Mouse (Mus musculus) kidney, adult 18-20 months (tissue): ENCODE data around the gene Faap20.

ENCODE experiments used
- DNase-seq: peaks from one replicate; pipeline ENCODE4 v3.0.0; 2021

Faap20 gene

DNA sequence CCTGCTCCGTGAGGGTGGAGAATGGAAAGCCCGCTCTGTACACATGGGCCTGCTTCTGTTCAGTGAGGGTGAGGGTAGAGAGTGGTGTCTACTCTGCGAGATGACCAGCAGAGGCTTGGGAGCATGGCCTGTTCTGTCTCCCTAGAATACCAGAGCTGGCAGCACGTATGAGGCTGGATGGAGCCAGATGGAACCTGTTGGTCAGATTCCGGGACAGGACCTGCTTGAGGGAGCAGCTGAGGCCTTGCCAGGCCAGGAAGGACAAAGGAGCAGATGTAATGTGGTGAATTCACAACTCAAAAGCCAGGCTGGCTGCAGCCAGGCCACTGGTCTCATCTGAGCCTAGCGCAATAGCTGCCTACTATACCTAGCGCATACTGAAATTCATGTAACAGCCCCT is 40.4 kb downstream of the Faap20 start:
- peak; percentile 29 for DNase-seq

DNA sequence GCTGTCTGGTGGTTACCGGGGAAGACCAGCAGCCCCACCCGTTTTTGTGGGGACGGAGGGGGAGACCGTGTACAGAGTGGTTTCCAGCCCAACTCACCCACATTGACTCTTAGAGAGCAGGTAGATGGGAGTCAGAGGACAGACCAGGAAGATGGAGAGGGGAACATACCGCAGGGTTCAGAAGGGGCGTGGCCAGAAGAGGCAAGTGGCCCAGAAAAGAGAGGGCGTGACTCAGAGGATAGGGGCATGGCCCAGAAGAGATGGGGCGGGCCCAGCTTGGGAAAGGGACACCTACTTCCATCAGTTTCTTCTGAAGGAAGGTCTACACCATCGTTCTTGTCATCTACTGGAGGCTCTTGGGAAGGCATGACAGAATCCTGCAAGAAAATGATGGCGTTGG is 43.3 kb downstream of the Faap20 start:
- DNase-seq = no peak

DNA sequence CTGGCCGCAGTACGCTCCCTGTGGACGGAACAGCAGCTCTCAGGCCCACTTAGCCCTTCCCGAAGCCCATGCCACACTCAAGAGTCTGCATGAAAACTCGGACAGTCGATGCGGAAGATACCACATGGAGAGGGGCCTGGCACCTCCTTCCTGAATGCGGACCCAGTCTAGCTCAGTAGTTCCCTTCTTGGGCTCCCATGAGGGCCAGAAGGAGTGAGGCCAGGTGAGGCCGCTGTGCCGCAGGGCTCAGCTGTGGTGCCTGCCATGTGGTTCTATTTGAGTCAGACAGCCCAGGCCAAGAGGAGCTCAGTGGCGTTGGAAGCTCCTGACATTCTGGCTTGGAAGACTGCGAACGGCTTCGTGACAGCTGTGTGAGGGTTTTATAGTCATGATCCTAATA is 44.8 kb downstream of the Faap20 start:
- DNase-seq = no peak

DNA sequence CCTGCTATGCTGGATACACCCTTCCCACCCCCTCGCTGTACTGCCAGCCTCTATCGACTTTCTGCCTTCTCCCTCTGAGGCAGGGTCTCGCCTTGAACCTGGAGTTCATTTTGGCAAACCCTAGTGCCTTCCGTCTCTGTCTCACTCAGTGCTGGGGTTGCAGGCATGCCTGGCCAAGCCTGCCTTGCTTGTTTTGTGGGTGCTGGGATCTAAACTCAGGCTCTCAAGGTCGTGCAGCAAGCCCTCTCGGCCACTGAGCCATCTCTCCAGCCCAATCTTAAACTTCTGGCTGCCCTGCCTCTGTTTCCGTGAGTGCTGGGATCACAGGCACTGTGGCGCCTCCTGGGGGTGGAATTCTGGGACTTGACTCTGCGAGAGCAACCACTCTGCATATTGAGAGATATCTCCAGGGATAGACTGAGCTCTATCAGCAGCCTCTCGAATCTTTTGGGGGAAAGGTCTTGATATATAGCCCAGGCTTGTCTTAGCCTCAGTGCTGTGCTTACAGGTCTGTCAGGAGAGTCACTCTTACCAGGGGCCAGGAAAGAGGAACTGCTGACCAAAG is 45.5 kb downstream of the Faap20 start:
- DNase-seq = no peak

DNA sequence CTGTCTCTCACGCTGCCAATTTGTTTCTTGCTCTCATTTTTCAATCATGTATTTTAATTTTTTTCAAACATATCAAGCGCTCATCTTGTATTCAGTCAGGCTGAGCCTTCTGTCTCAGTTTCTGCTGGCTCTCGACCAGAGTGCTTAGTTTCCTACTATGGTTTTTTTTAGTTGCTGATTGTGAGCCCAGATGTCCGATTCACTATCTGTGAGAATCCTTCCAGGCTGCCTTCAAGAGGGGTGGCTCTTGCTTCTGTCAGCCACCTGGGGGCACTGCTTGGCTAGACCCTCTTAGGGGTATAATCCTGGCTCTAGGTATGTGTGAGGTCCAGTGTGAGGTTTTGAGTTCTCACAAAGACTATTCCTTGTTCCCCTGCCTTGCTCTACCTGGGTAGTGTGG is 46.4 kb downstream of the Faap20 start:
- no peak for DNase-seq

DNA sequence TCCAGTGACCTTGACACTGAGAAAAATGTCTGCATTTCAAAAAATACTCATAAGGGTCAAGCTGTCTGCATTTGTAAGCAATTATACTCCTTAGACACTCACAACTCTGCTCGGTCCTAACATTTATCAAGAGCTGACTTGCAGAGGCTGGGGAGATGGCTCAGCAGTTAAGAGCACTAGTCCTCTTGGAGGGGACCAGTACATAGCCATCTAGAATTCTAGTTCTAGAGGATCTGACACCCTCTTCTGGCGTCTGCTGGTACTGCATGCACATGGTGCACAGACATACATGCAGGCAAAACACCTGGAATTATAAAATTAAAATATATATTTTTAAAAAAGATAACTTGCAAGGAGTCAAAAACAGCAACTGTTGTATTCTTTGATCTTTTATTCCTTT is 47.5 kb downstream of the Faap20 start:
- DNase-seq = peak; percentile 35

DNA sequence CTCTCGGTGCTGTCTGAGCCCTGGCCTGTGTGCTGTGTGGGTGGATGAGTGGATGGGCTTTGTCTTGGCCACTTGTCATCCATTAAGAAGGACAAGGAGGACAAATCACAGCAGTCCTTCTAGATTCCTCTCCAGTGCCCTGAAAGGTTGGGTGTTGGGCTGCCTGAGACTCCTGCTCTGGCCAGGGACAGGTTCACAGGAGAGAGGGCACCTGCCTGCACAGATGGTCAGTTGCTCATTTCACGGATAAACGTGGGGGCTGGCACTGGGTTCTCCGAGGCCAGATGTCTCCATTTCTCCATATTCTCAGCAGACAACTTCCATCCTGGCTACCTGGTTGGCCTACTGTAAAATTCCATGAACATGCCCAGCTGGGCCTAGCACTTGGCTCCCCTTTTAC is 49.2 kb downstream of the Faap20 start:
- no peak for DNase-seq

DNA sequence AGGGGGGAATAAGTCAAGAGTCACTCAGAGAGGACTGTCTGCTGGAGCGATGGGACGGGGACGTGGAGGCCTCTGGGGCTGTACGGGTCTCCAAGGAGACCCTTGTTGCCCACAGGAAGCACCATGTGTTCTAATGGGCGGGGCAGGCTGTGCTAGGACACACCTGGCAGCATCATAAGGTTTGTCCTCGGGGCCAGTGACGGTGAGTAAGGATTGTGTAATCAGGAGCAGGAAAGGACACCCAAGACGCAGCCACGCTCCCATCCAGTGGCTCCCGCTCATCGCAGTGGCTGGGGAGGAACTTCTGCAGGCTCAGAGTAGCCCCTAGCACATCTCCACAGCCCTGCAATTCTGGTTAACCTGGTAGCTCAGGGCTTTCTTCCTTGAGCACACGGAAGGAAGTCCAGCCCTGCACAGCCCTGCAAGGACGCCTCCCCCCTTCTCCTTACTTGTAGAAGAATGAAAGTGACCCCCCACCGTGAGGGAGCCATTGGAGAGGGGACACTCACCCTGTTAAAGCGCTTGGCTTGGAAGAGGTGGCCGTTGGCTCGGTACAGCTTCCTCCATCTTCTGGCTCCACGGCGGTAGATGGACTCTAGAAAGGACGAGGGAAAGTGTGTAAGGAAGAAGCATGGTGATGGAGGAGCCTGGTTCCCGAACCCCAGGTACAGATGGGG is 51.0 kb downstream of the Faap20 start:
- no peak for DNase-seq

DNA sequence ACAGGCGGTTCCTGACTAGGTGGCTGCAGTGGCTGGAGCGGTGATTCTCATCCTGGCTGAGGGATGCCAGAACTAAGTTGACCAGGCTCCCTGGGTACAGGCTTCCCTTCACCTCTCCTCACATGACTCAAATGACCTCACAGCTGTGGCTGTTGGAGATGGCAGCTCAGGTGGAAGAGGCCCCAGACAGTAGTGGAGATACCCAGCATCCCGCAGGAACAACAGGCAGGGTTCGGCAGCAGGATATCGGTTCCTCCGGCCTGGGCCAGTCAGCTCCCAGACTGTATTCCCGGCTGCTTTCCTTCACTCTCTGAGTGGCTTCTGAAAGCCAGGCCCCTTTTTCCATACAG is 51.5 kb downstream of the Faap20 start:
- no peak for DNase-seq

DNA sequence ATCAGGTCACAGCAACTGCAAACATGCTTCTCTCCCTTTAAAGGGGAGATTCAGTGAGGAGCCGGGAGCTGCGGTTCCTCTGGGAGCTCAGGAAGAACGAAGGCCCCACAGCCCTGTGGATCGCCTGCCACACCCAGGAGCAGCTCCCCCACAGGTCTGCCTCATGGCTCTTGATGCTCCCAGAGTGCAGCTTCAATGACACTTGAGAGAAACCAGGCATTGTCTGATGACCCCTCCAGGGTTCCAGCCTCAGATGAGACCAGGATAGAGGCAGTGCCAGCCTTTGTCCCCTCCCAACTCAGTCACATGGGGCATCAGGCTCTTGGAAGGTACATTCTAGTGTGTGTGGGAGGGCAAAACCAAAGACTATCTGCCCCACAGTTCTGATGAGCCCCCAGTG is 52.4 kb downstream of the Faap20 start:
- DNase-seq = no peak

DNA sequence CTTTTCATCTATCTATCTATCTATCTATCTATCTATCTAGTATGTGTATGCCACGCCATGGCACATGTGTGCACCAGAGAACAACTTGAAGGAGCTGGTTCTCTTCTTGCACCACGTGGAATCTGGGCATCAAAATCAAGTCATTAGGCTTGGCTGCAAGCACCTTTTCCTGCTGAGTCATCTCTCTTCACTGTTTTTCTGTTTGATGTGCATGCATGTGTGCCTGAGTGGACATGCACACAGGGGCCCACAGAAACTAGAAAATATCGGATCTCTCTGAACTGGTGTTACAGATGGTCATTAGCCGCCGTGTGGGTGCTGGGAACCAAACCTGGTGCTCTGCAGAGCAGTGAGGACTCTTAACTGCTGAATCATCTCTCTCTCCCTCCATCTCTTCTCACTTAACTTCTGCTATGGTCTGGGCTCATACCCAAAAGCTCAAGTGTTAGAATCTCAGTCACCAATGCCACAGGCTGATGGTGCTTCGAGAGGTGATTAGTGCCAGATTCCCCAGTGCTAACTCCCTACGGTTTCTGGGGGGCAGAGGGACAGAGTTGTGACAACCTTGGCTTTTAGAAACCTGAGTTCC is 55.0 kb downstream of the Faap20 start:
- DNase-seq = no peak

DNA sequence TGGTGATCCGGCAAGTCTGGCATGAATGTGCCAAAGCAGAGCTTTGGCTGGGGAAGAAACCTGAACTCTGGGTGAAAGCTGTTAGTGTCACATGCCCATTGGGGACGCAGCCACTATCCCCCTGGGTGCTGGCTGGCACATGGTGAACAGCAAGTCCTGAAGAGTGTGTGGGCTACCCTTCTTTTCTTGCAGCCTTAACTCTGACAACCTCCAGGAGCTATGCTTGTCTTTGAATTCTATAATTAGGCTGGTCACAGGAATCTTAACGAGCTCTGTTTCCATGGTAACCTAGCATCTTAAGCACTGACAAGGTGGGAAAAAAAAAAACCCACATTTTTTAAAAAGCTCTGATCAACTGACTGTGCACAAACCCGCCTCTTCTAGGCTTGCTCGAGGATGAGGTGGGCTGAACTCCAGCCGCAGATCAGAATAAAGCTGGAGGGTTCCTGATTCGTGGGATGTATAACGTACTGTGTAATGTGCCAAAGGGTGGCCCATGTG is 56.0 kb downstream of the Faap20 start:
- no peak for DNase-seq
